Mouse (Mus musculus) testis, adult 2 months (tissue): ENCODE data around the gene Frmd6. TPM values are rescaled to one million over a fixed set of nuclear protein-coding genes. Genes with fewer than 3 reads are reported as not detected.

ENCODE experiments used
- H3K27ac ChIP-seq: fragments of 200-500 bp; 2 replicates; pipeline ENCODE4 v1.5.1; 2012; ENCODE audit warnings: low read depth, low read length; ENCODE audit not compliant: control insufficient read depth, insufficient read depth
- H3K27me3 ChIP-seq: fragments of 200-500 bp; 2 replicates; pipeline ENCODE4 v1.6.1; 2012; ENCODE audit warnings: mild to moderate bottlenecking, low read length, moderate library complexity; ENCODE audit not compliant: control insufficient read depth, insufficient read depth
- H3K36me3 ChIP-seq: fragments of 200-500 bp; 2 replicates; pipeline ENCODE4 v1.6.1; 2012; ENCODE audit warnings: mild to moderate bottlenecking, low read length; ENCODE audit not compliant: control insufficient read depth, insufficient read depth
- H3K4me1 ChIP-seq: fragments of 200-500 bp; 2 replicates; pipeline ENCODE4 v1.6.1; 2012; ENCODE audit warnings: low read length; ENCODE audit not compliant: control insufficient read depth, insufficient read depth
- H3K4me3 ChIP-seq: fragments of 200-500 bp; 2 replicates; pipeline ENCODE4 v1.5.1; 2012; ENCODE audit warnings: low read depth, mild to moderate bottlenecking, low read length, moderate library complexity, mixed read lengths; ENCODE audit not compliant: control insufficient read depth
- CTCF ChIP-seq: fragments of 200-500 bp; IDR thresholded peaks from 2 replicates; pipeline ENCODE4 v1.5.1; 2012; ENCODE audit warnings: low read depth, mild to moderate bottlenecking, inconsistent platforms, low read length, moderate library complexity; ENCODE audit not compliant: control insufficient read depth, insufficient read depth, insufficient replicate concordance
- POLR2A ChIP-seq: fragments of 200-500 bp; IDR thresholded peaks from 2 replicates; pipeline ENCODE4 v1.6.1; 2012; ENCODE audit warnings: low read depth, mild to moderate bottlenecking, inconsistent platforms, low read length, moderate library complexity; ENCODE audit not compliant: control insufficient read depth
- polyA plus RNA-seq: library from polyadenylated mRNA; depleted of rRNA; stranded (reverse); fragments of >200 nt; gene quantifications from 2 replicates; pipeline ENCODE4 v1.2.3, GENCODE M21; 2012

Gene Frmd6
- polyA plus RNA-seq, 1 experiment: 5.3 TPM

DNA sequence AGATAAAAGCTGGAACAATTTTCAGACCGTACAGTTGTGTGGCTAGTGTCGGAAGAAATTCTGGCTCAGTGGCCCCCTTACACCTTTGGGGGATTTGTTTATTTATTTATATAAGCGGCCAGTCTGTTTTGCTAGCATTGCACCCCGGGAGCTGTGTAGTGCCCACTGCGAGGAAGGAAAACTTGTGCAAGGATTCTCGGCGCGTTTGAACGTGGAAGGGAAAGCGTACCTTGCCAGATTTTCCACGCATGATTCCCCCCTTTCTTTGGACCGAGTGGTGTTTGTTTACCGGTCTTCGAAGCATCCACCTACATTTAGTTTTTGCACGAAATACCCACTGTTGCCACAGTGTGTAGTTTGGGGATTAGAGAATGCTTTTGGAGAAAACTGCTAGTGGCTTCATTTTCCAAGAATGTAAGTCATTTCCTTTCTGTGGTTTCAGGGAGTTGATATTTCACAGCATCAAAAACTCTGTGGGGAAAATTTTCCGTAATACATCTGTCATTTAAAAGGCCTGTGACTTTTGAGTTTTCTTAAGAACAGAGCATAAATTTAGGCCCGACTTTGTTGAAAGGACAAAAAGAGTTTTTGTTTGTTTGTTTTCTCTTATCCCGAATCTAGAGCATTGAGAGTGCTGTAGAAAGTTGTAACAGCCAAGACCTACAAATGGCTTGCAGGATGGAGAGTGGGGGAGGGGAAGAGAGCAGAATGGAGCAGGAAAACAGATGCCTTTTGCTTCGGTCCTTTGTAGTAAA, 1.2 kb downstream of the Frmd6 start:
- Histone ChIP-seq H3K4me1 (peaks cover 8% of the 10 kb centered on the region), H3K27me3 (no peaks in the 10 kb centered on the region), H3K27ac (no peak overlapping the region), H3K4me3 (peak overlapping the region; percentile 93), H3K36me3 (no peaks in the 10 kb centered on the region)
- no peak for TF ChIP-seq POLR2A
- no peak for TF ChIP-seq CTCF

DNA sequence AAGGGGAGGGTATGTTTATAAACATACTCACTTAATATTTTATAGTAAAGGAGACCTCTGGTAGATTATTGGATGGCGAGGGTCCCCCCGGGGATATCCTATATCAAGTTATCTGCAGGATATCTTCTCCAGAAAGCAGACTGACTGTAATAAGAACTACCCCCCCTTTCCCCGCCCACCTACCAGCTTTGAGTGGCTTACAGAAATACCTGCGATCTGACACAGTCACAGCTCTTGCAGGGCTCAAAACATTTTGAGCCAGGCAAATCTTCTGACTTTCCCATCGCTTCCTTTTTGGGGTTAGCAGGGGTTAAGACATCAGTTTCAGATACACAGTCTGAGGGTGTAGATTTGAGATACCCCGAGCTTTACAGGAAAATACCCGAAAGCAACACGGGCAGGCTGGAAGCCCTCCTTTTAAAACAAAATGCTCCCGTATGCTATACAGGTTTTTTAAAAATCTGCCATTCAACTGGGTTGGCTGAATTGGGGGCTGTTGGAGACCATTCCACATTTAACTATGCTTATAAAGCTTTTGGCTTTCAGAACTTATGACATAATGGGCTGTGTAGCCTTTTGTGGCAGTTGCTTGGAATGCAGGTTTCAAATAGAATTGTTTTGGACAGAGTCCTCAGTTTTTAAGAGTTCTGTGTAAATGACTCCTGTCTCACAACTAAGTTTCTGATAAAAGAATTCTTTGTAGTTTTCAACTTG, 2.0 kb downstream of the Frmd6 start:
- H3K27ac ChIP-seq: no peak overlapping the region
- no peak overlapping the region for H3K4me3 ChIP-seq
- TF ChIP-seq POLR2A (no peak), CTCF (no peak)
- H3K4me1 ChIP-seq: peaks cover 8% of the 10 kb centered on the region
- H3K36me3 ChIP-seq: no peaks in the 10 kb centered on the region
- no peaks in the 10 kb centered on the region for H3K27me3 ChIP-seq

DNA sequence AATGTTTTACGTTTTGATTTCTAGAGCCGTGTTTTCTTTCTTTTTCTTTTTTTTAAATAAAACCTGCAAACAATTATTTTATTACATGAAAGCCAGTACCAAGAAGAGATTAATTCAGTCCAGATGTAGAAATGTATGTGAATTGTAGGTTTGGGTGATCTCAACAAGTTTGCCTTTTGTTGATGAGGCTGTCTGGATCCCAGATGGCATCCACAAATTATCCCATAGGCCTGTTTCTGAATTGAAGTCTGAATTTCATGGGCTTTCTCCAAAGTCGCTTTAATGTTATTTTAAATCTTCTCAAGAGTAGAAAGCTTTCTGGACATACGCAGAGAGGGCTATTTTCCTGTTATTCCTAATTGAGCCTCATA, 2.6 kb downstream of the Frmd6 start:
- Histone ChIP-seq H3K27me3 (no peaks in the 10 kb centered on the region), H3K4me1 (peaks cover 8% of the 10 kb centered on the region), H3K4me3 (no peak overlapping the region), H3K27ac (no peak overlapping the region), H3K36me3 (no peaks in the 10 kb centered on the region)
- no peak for TF ChIP-seq CTCF
- TF ChIP-seq POLR2A: no peak

DNA sequence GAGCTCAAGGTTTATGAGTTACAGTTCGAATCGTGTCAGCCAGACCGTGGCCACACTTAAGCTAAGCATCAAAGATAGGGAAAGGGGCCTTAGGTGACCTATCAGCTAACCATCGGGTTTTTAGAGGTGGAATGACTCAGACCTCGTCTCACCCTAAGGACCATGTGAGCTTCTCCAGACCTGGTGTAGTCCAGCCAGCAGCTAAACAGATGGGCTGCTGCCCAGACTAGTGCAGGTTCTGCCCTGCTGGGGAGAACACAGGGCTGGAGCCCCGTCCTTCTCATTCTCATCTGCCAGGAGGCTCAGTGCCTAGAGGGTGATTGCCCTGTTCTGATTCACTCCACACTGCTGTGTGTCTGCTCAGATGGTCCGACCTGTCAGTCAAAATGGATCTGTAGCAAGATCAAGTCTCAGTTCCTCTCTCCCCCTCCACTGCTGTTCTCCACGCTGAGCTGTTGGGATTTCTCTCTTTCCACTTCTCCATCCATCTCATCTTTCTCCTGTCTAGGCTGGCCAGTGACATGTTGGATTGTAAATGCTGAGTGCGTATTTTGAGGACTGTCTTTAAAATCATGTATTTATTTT, 5.8 kb downstream of the Frmd6 start:
- TF ChIP-seq CTCF (no peak), POLR2A (no peak)
- Histone ChIP-seq H3K27ac (no peak overlapping the region), H3K27me3 (no peaks in the 10 kb centered on the region), H3K36me3 (no peaks in the 10 kb centered on the region), H3K4me1 (peaks cover under 1% of the 10 kb centered on the region; the same call in 1 of the 2 replicates), H3K4me3 (no peak overlapping the region)

DNA sequence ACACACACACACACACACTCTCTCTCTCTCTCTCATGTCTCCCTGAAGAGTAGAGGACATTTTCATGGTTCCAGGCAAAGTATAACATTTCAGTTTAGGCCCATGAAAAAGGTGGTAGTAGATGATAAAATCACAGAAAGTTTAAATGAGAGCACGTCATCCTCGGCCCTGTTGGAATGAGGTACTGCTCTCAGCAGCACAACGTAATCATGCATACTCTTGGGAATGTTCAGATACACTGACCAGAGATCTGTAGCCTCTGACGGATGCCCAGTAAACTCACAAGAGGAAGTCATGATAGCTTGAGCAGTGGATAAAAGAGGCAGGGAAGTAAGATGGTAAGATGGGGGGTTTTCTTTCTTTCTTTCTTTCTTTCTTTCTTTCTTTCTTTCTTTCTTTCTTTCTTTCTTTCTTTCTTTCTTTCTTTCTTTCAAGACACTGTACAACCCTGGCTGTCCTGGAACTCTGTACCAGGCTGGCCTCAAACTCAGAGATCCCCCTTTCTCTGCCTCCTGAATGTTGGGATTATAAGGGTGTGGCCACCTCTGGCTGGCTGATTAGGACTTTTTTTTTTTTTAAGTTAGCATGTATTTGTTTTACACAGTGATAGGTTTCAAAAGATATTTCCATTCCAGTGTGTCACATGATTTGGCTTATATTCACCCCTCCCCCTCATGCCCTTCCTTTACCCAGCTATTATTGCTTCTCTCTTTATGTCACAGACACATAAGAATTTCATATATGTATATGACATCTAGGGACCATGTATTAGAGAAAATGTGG, 7.1 kb downstream of the Frmd6 start:
- Histone ChIP-seq H3K36me3 (no peaks in the 10 kb centered on the region), H3K27ac (no peak overlapping the region), H3K4me1 (no peaks in the 10 kb centered on the region), H3K4me3 (no peak overlapping the region), H3K27me3 (no peaks in the 10 kb centered on the region)
- no peak for TF ChIP-seq CTCF
- no peak for TF ChIP-seq POLR2A

DNA sequence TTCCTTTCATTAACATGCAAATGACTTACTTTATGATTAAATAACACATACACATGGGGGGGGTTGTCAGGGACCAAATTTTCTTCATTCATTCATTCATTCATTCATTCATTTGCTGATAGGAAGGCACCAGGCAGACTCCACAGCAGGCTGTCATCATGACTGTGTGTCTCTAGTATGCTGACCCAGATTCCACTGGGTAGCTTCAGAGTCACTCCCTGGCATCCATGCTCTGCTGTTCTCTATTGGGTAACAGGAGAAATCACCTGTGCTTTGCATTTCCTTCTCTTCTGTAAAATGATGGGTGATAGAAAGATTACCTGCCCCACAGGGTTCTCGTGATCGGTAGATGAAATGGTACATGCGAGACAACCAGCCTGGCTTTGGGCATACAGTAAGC, 7.7 kb downstream of the Frmd6 start:
- H3K27ac ChIP-seq: no peak overlapping the region
- TF ChIP-seq POLR2A: no peak
- TF ChIP-seq CTCF: no peak
- no peaks in the 10 kb centered on the region for H3K27me3 ChIP-seq
- no peak overlapping the region for H3K4me3 ChIP-seq
- H3K36me3 ChIP-seq: no peaks in the 10 kb centered on the region
- no peaks in the 10 kb centered on the region for H3K4me1 ChIP-seq

DNA sequence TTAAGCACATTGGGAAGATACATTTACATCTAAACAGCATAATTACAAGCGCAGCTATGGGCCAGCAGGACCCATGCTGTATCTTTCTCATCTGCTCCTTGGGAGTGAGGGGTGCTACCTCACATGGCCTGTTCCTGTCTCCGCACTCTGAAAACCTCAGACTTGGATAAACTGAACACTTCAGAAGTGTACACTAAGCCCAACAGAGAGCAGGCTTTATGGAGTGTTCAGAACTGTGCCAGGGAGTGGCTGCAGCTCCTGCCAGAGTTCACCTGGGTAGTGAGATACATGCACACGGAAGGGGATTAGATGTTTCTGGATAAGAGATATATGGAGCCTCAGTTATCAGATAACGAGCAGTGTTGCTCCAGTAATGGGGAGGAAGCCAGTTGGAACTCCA, 8.7 kb downstream of the Frmd6 start:
- H3K36me3 ChIP-seq: no peaks in the 10 kb centered on the region
- no peaks in the 10 kb centered on the region for H3K4me1 ChIP-seq
- no peaks in the 10 kb centered on the region for H3K27me3 ChIP-seq
- H3K4me3 ChIP-seq: no peak overlapping the region
- no peak for TF ChIP-seq POLR2A
- no peak for TF ChIP-seq CTCF
- H3K27ac ChIP-seq: no peak overlapping the region
